Mouse (Mus musculus): Measurements from ENCODE around the gene Ogfod2. TPM values are rescaled to one million over a fixed set of nuclear protein-coding genes. Genes with fewer than 3 reads are reported as not detected.

Ogfod2 gene
- polyA plus RNA-seq, 1 experiment from 2014 or later = 15.6 TPM

- Histone ChIP-seq H3K27ac (replicated peaks in 1 of 2; ENCODE audit: control insufficient read depth in 1 of 2, insufficient read depth in 1 of 2, low read depth in 2 of 2, low read length in 2 of 2) (peak overlapping the region; percentile 18 to 88; a peak in 3 of 4 replicates), H3K9me3 (ENCODE audit: control insufficient read depth, low read length) (no peaks in the 10 kb centered on the region), H3K36me3 (ENCODE audit: control insufficient read depth, insufficient read depth, low read length) (peaks cover 15% of the 10 kb centered on the region; the same call in 1 of the 2 replicates), H3K9ac (ENCODE audit: low read length) (peak overlapping the region; percentile 77), H3K27me3 (ENCODE audit: control insufficient read depth, insufficient read depth, low read length) (no peaks in the 10 kb centered on the region), H3K4me1 (ENCODE audit: control insufficient read depth in 2 of 2, insufficient read depth in 2 of 2, low read length in 2 of 2) (peaks cover 18 to 19% of the 10 kb centered on the region in 2 experiments), H3K4me3 (ENCODE audit: control insufficient read depth in 1 of 2, insufficient read depth in 1 of 2, low read depth in 1 of 2, low read length in 2 of 2) (peak overlapping the region; percentile 79 to 81), H3K4me2 (ENCODE audit: low read length) (peak overlapping the region; percentile 88)
- ATAC-seq (ENCODE audit: insufficient number of reproducible peaks, insufficient read depth, low FRiP score, low read depth) = no peak
- 3% methylated on average over 18 of the region's 18 CpGs for WGBS
These were observed 434 bp downstream of the Ogfod2 start for GRCm38 (mm10) chr5:124112531-124112930.

- peak overlapping the region; percentile 77 for H3K9ac ChIP-seq (ENCODE audit: low read length)
- peak overlapping the region; percentile 79 to 81 for H3K4me3 ChIP-seq (ENCODE audit: control insufficient read depth in 1 of 2, insufficient read depth in 1 of 2, low read depth in 1 of 2, low read length in 2 of 2)
- no peak for ATAC-seq (ENCODE audit: insufficient number of reproducible peaks, insufficient read depth, low FRiP score, low read depth)
- peak overlapping the region; percentile 88 for H3K4me2 ChIP-seq (ENCODE audit: low read length)
- no peaks in the 10 kb centered on the region for H3K27me3 ChIP-seq (ENCODE audit: control insufficient read depth, insufficient read depth, low read length)
- no peaks in the 10 kb centered on the region for H3K9me3 ChIP-seq (ENCODE audit: control insufficient read depth, low read length)
- H3K27ac ChIP-seq (replicated peaks in 1 of 2; ENCODE audit: control insufficient read depth in 1 of 2, insufficient read depth in 1 of 2, low read depth in 2 of 2, low read length in 2 of 2) = peak overlapping the region; percentile 18 to 88; a peak in 2 of 4 replicates
- peaks cover 18 to 19% of the 10 kb centered on the region in 2 experiments for H3K4me1 ChIP-seq (ENCODE audit: control insufficient read depth in 2 of 2, insufficient read depth in 2 of 2, low read length in 2 of 2)
- H3K36me3 ChIP-seq (ENCODE audit: control insufficient read depth, insufficient read depth, low read length) = peaks cover 20% of the 10 kb centered on the region
- WGBS = 16% methylated on average over 14 of the region's 14 CpGs
These were observed 933 bp downstream of the Ogfod2 start for GRCm38 (mm10) chr5:124113030-124113429.

GRCm38 (mm10) chr5:124114276-124115025, 2.4 kb downstream of the Ogfod2 start:
- Histone ChIP-seq H3K27ac (replicated peaks in 1 of 2; ENCODE audit: control insufficient read depth in 1 of 2, insufficient read depth in 1 of 2, low read depth in 2 of 2, low read length in 2 of 2) (no peak overlapping the region), H3K4me2 (ENCODE audit: low read length) (no peak overlapping the region), H3K36me3 (ENCODE audit: control insufficient read depth, insufficient read depth, low read length) (peaks cover 34% of the 10 kb centered on the region), H3K4me1 (ENCODE audit: control insufficient read depth in 2 of 2, insufficient read depth in 2 of 2, low read length in 2 of 2) (peaks cover 18 to 19% of the 10 kb centered on the region in 2 experiments), H3K9ac (ENCODE audit: low read length) (no peak overlapping the region), H3K4me3 (ENCODE audit: control insufficient read depth in 1 of 2, insufficient read depth in 1 of 2, low read depth in 1 of 2, low read length in 2 of 2) (no peak overlapping the region), H3K27me3 (ENCODE audit: control insufficient read depth, insufficient read depth, low read length) (no peaks in the 10 kb centered on the region), H3K9me3 (ENCODE audit: control insufficient read depth, low read length) (no peaks in the 10 kb centered on the region)
- 91% methylated on average over 24 of the region's 24 CpGs for WGBS
- ATAC-seq (ENCODE audit: insufficient number of reproducible peaks, insufficient read depth, low FRiP score, low read depth) = no peak

- Histone ChIP-seq H3K9ac (ENCODE audit: low read length) (peak overlapping the region; percentile 97), H3K4me3 (ENCODE audit: control insufficient read depth in 1 of 2, insufficient read depth in 1 of 2, low read depth in 1 of 2, low read length in 2 of 2) (peak overlapping the region; percentile 96), H3K9me3 (ENCODE audit: control insufficient read depth, low read length) (no peaks in the 10 kb centered on the region), H3K27ac (replicated peaks in 1 of 2; ENCODE audit: control insufficient read depth in 1 of 2, insufficient read depth in 1 of 2, low read depth in 2 of 2, low read length in 2 of 2) (peak overlapping the region in 1 of 2 experiments; percentile 79; a peak in 2 of 4 replicates), H3K4me2 (ENCODE audit: low read length) (peak overlapping the region; percentile 94), H3K27me3 (ENCODE audit: control insufficient read depth, insufficient read depth, low read length) (no peaks in the 10 kb centered on the region), H3K4me1 (ENCODE audit: control insufficient read depth in 2 of 2, insufficient read depth in 2 of 2, low read length in 2 of 2) (peaks cover 18 to 19% of the 10 kb centered on the region in 2 experiments), H3K36me3 (ENCODE audit: control insufficient read depth, insufficient read depth, low read length) (peaks cover 45% of the 10 kb centered on the region)
- no peak for ATAC-seq (ENCODE audit: insufficient number of reproducible peaks, insufficient read depth, low FRiP score, low read depth)
- WGBS = 22% methylated on average over 7 of the region's 7 CpGs
These were observed 3.4 kb downstream of the Ogfod2 start for GRCm38 (mm10) chr5:124115531-124115930.

GRCm38 (mm10) chr5:124115990-124116845, 4.1 kb downstream of the Ogfod2 start, which contains the start of gene Arl6ip4:
Gene Arl6ip4 (plus strand): TSS chr5:124116089.
- under 1% methylated on average over 64 of the region's 64 CpGs for WGBS
- Histone ChIP-seq H3K4me1 (ENCODE audit: control insufficient read depth in 2 of 2, insufficient read depth in 2 of 2, low read length in 2 of 2) (peaks cover 15 to 19% of the 10 kb centered on the region in 2 experiments), H3K9ac (ENCODE audit: low read length) (peak within 1 kb of the TSS; percentile 97), H3K27me3 (ENCODE audit: control insufficient read depth, insufficient read depth, low read length) (no peaks in the 10 kb centered on the region), H3K36me3 (ENCODE audit: control insufficient read depth, insufficient read depth, low read length) (peaks cover 52% of the 10 kb centered on the region), H3K4me3 (ENCODE audit: control insufficient read depth in 1 of 2, insufficient read depth in 1 of 2, low read depth in 1 of 2, low read length in 2 of 2) (peak within 1 kb of the TSS; percentile 96), H3K9me3 (ENCODE audit: control insufficient read depth, low read length) (no peaks in the 10 kb centered on the region), H3K4me2 (ENCODE audit: low read length) (peak within 1 kb of the TSS; percentile 94), H3K27ac (replicated peaks in 1 of 2; ENCODE audit: control insufficient read depth in 1 of 2, insufficient read depth in 1 of 2, low read depth in 2 of 2, low read length in 2 of 2) (peak within 1 kb of the TSS; percentile 79 to 84)
- ATAC-seq (ENCODE audit: insufficient number of reproducible peaks, insufficient read depth, low FRiP score, low read depth) = no peak

GRCm38 (mm10) chr5:124119204-124119603, 7.1 kb downstream of the Ogfod2 start:
- Histone ChIP-seq H3K9me3 (ENCODE audit: control insufficient read depth, low read length) (no peaks in the 10 kb centered on the region), H3K4me2 (ENCODE audit: low read length) (no peak overlapping the region), H3K27ac (replicated peaks in 1 of 2; ENCODE audit: control insufficient read depth in 1 of 2, insufficient read depth in 1 of 2, low read depth in 2 of 2, low read length in 2 of 2) (no peak overlapping the region), H3K27me3 (ENCODE audit: control insufficient read depth, insufficient read depth, low read length) (no peaks in the 10 kb centered on the region), H3K4me3 (ENCODE audit: control insufficient read depth in 1 of 2, insufficient read depth in 1 of 2, low read depth in 1 of 2, low read length in 2 of 2) (no peak overlapping the region), H3K4me1 (ENCODE audit: control insufficient read depth in 2 of 2, insufficient read depth in 2 of 2, low read length in 2 of 2) (peaks cover 8 to 9% of the 10 kb centered on the region in 2 experiments), H3K36me3 (ENCODE audit: control insufficient read depth, insufficient read depth, low read length) (peaks cover 76% of the 10 kb centered on the region), H3K9ac (ENCODE audit: low read length) (no peak overlapping the region)
- ATAC-seq (ENCODE audit: insufficient number of reproducible peaks, insufficient read depth, low FRiP score, low read depth) = no peak
- 63% methylated on average over 5 of the region's 5 CpGs for WGBS

- H3K4me2 ChIP-seq (ENCODE audit: low read length) = no peak overlapping the region
- no peaks in the 10 kb centered on the region for H3K9me3 ChIP-seq (ENCODE audit: control insufficient read depth, low read length)
- H3K4me1 ChIP-seq (ENCODE audit: control insufficient read depth in 2 of 2, insufficient read depth in 2 of 2, low read length in 2 of 2) = no peaks in the 10 kb centered on the region
- no peak overlapping the region for H3K4me3 ChIP-seq (ENCODE audit: control insufficient read depth in 1 of 2, insufficient read depth in 1 of 2, low read depth in 1 of 2, low read length in 2 of 2)
- no peak overlapping the region for H3K9ac ChIP-seq (ENCODE audit: low read length)
- H3K36me3 ChIP-seq (ENCODE audit: control insufficient read depth, insufficient read depth, low read length) = peaks cover 98% of the 10 kb centered on the region
- no peak overlapping the region for H3K27ac ChIP-seq (replicated peaks in 1 of 2; ENCODE audit: control insufficient read depth in 1 of 2, insufficient read depth in 1 of 2, low read depth in 2 of 2, low read length in 2 of 2)
- H3K27me3 ChIP-seq (ENCODE audit: control insufficient read depth, insufficient read depth, low read length) = no peaks in the 10 kb centered on the region
- ATAC-seq (ENCODE audit: insufficient number of reproducible peaks, insufficient read depth, low FRiP score, low read depth) = no peak
- WGBS = 92% methylated on average over 18 of the region's 18 CpGs
These were observed 10.3 kb downstream of the Ogfod2 start for GRCm38 (mm10) chr5:124122357-124122756.

Measured in heart, embryonic 14.5 days (tissue).